Mouse (Mus musculus) kidney, postnatal 0 days (tissue): ENCODE results near the gene Pck1. TPM values are rescaled to one million over a fixed set of nuclear protein-coding genes. Genes with fewer than 3 reads are reported as not detected.

ENCODE experiments used
- ATAC-seq: fragments of 200-750 bp; cut with Nextera tagmentation; replicated peaks from 2 replicates; pipeline ENCODE4 v1.8.0; 2017; ENCODE audit warnings: low read depth, moderate number of reproducible peaks, moderate TSS enrichment, moderate library complexity; ENCODE audit not compliant: low FRiP score
- DNase-seq: peaks from one replicate; pipeline ENCODE4 v3.0.0-alpha.2; 2016; ENCODE audit warnings: low spot score
- H3K27ac ChIP-seq: fragments of 300-500 bp; sonication (generic); 2 replicates; pipeline ENCODE4 v1.5.1; 2014; ENCODE audit warnings: mild to moderate bottlenecking
- H3K27me3 ChIP-seq: fragments of 300-500 bp; sonication (generic); 2 replicates; pipeline ENCODE4 v1.6.1; 2014; ENCODE audit warnings: low read length, mixed read lengths; ENCODE audit not compliant: insufficient read depth
- H3K36me3 ChIP-seq: fragments of 300-500 bp; sonication (generic); 2 replicates; pipeline ENCODE4 v1.6.1; 2014; ENCODE audit warnings: low read length, mixed read lengths; ENCODE audit not compliant: insufficient read depth
- H3K4me1 ChIP-seq: fragments of 300-500 bp; sonication (generic); replicated peaks from 2 replicates; pipeline ENCODE4 v1.6.1; 2014; ENCODE audit warnings: antibody characterized with exemption, low read length, mixed read lengths; ENCODE audit not compliant: insufficient read depth
- H3K4me2 ChIP-seq: fragments of 300-500 bp; sonication (generic); 2 replicates; pipeline ENCODE4 v1.6.1; 2014; ENCODE audit warnings: mild to moderate bottlenecking, low read length, moderate library complexity, mixed read lengths
- H3K4me3 ChIP-seq: fragments of 300-500 bp; sonication (generic); replicated peaks from 2 replicates; pipeline ENCODE4 v1.5.1; 2014; ENCODE audit warnings: low read depth, low read length
- H3K9ac ChIP-seq: fragments of 300-500 bp; sonication (generic); 2 replicates; pipeline ENCODE4 v1.6.1; 2014; ENCODE audit warnings: low read depth, low read length
- H3K9me3 ChIP-seq: fragments of 300-500 bp; sonication (generic); replicated peaks from 2 replicates; pipeline ENCODE4 v1.6.1; 2016; ENCODE audit warnings: low read length, inconsistent platforms, mixed read lengths
- CTCF ChIP-seq: IDR thresholded peaks from 2 replicates; pipeline ENCODE4 v1.5.1; 2016; ENCODE audit warnings: antibody characterized with exemption, low read depth, mild to moderate bottlenecking, moderate library complexity
- WGBS: fragments of 180-500 bp; shearing (Covaris S2); extraction: QIAGEN DNeasy Blood & Tissue Kit; methylation state at CpG from one replicate; pipeline ENCODE4 v1.1.7; 2014; 5-methylcytosine and 5-hydroxymethylcytosine counted together
- polyA plus RNA-seq: library from polyadenylated mRNA; unstranded; fragments of >200 nt; fragmentation: Nextera tagmentation; extraction: Ambion mirVana; gene quantifications from 2 replicates; pipeline ENCODE4 v1.2.1, GENCODE M21; 2015

Gene Pck1
- polyA plus RNA-seq, 1 experiment from 2014 or later, result 47.2 TPM

DNA sequence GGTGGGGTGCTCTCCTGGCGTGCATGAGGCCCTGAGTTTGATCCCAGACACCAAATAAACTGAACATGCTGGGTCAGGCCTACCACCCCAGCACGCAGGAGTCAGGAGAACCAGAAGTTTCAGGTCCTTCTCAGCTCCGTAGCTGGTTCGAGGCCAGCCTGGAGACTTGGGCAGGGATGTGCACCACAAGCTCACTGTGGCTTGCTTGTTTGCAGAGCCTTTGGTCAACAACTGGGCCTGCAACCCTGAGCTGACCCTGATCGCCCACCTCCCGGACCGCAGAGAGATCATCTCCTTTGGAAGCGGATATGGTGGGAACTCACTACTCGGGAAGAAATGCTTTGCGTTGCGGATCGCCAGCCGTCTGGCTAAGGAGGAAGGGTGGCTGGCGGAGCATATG, 2.1 kb downstream of the Pck1 start:
- ATAC-seq (no peak), DNase-seq (no peak)
- no peak for TF ChIP-seq CTCF
- Histone ChIP-seq H3K9me3 (no peaks in the 10 kb centered on the region), H3K4me3 (no peak overlapping the region), H3K4me2 (peak overlapping the region; percentile 19; the same call in 1 of the 2 replicates), H3K27ac (no peak overlapping the region), H3K4me1 (0 out of 2 replicates have a peak, but pooled peaks cover 13% of the 10 kb centered on the region), H3K9ac (no peak overlapping the region), H3K27me3 (no peaks in the 10 kb centered on the region), H3K36me3 (no peaks in the 10 kb centered on the region)
- 92% methylated on average over 14 of the region's 14 CpGs for WGBS

DNA sequence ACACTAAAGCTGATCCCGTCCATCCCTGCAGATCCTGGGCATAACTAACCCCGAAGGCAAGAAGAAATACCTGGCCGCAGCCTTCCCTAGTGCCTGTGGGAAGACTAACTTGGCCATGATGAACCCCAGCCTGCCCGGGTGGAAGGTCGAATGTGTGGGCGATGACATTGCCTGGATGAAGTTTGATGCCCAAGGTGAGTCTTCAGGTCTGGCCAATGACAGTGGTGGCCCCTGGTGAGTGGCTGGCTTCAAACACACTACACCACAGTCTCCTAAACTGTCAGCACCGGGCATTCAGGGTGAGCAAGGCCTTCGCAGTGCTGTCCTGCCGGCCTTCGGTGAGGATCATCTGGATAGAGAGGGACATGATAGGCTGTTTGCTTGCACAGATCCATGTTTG, 3.1 kb downstream of the Pck1 start:
- Histone ChIP-seq H3K27me3 (no peaks in the 10 kb centered on the region), H3K4me2 (no peak overlapping the region), H3K36me3 (no peaks in the 10 kb centered on the region), H3K9ac (no peak overlapping the region), H3K27ac (no peak overlapping the region), H3K9me3 (no peaks in the 10 kb centered on the region), H3K4me1 (0 out of 2 replicates have a peak, but pooled peaks cover 13% of the 10 kb centered on the region), H3K4me3 (no peak overlapping the region)
- ATAC-seq, result no peak
- no peak for DNase-seq
- no peak for TF ChIP-seq CTCF
- 95% methylated on average over 10 of the region's 10 CpGs for whole genome bisulfite sequencing

DNA sequence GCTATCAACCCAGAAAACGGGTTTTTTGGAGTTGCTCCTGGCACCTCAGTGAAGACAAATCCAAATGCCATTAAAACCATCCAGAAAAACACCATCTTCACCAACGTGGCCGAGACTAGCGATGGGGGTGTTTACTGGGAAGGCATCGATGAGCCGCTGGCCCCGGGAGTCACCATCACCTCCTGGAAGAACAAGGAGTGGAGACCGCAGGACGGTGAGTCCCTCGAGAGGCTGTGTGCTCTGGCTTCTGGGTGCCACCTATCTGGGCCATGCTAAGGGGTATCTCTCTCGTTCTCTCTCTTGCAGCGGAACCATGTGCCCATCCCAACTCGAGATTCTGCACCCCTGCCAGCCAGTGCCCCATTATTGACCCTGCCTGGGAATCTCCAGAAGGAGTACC, 4.1 kb downstream of the Pck1 start:
- no peak overlapping the region for H3K4me2 ChIP-seq
- no peak overlapping the region for H3K9ac ChIP-seq
- TF ChIP-seq CTCF, result no peak
- H3K27ac ChIP-seq, result 0 out of 2 replicates have a peak overlapping the region, but pooled peaks have one; percentile 19
- H3K4me3 ChIP-seq, result no peak overlapping the region
- H3K27me3 ChIP-seq, result no peaks in the 10 kb centered on the region
- H3K36me3 ChIP-seq, result no peaks in the 10 kb centered on the region
- no peaks in the 10 kb centered on the region for H3K9me3 ChIP-seq
- no peak for DNase-seq
- WGBS, result 84% methylated on average over 13 of the region's 13 CpGs
- ATAC-seq, result no peak
- H3K4me1 ChIP-seq, result 0 out of 2 replicates have a peak, but pooled peaks cover 13% of the 10 kb centered on the region

DNA sequence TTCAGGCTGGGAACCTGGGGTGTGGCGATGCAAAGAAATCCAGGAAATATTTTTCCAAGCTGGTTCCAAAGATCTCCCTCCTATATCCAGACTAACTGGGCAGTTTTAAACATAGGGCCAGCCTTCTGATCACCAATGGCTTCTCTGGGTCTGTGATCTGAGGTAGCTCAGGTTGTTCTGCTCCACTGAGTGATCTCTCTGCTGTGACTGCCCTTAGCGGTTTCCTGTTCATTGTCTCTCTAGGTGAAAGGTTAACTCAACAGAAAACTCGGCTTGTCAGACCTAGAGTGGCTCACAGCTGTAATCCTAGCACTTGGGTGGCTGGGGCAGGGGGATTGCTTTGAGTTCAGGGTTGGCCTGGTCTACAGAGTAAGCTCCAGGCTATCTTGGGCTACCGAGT, 4.5 kb downstream of the Pck1 start:
- TF ChIP-seq CTCF, result no peak
- Histone ChIP-seq H3K36me3 (no peaks in the 10 kb centered on the region), H3K9ac (no peak overlapping the region), H3K9me3 (no peaks in the 10 kb centered on the region), H3K4me2 (no peak overlapping the region), H3K4me3 (no peak overlapping the region), H3K27ac (0 out of 2 replicates have a peak overlapping the region, but pooled peaks have one; percentile 19), H3K4me1 (0 out of 2 replicates have a peak, but pooled peaks cover 13% of the 10 kb centered on the region), H3K27me3 (no peaks in the 10 kb centered on the region)
- ATAC-seq, result no peak
- WGBS, result 33% methylated on average over 4 of the region's 4 CpGs
- DNase-seq, result no peak

DNA sequence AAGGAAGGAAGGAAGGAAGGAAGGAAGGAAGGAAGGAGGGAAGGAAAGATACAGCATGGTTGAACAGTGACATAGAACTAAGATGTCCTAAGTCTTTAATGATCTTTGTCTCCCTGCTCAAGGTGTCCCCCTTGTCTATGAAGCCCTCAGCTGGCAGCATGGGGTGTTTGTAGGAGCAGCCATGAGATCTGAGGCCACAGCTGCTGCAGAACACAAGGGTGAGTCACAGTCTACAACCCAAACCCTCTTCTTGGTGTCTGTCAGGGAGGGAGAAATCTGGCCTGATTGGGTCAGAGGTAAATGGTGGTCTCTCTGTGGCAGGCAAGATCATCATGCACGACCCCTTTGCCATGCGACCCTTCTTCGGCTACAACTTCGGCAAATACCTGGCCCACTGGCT, 5.0 kb downstream of the Pck1 start:
- Histone ChIP-seq H3K9me3 (no peaks in the 10 kb centered on the region), H3K36me3 (no peaks in the 10 kb centered on the region), H3K9ac (no peak overlapping the region), H3K4me2 (no peak overlapping the region), H3K4me1 (0 out of 2 replicates have a peak, but pooled peaks cover 10% of the 10 kb centered on the region), H3K27me3 (no peaks in the 10 kb centered on the region), H3K4me3 (no peak overlapping the region), H3K27ac (no peak overlapping the region)
- no peak for DNase-seq
- TF ChIP-seq CTCF, result no peak
- WGBS, result 87% methylated on average over 4 of the region's 4 CpGs
- ATAC-seq, result no peak

DNA sequence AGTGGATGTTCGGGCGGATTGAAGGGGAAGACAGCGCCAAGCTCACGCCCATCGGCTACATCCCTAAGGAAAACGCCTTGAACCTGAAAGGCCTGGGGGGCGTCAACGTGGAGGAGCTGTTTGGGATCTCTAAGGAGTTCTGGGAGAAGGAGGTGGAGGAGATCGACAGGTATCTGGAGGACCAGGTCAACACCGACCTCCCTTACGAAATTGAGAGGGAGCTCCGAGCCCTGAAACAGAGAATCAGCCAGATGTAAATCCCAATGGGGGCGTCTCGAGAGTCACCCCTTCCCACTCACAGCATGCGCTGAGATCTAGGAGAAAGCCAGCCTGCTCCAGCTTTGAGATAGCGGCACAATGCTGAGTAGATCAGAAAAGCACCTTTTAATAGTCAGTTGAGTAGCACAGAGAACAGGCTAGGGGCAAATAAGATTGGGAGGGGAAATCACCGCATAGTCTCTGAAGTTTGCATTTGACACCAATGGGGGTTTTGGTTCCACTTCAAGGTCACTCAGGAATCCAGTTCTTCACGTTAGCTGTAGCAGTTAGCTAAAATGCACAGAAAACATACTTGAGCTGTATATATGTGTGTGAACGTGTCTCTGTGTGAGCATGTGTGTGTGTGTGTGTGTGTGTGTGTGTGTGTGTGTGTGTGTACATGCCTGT, 5.7 kb downstream of the Pck1 start:
- no peak overlapping the region for H3K9ac ChIP-seq
- TF ChIP-seq CTCF, result no peak
- ATAC-seq, result no peak
- 0 out of 2 replicates have a peak, but pooled peaks cover 5% of the 10 kb centered on the region for H3K4me1 ChIP-seq
- no peak for DNase-seq
- H3K27me3 ChIP-seq, result no peaks in the 10 kb centered on the region
- H3K9me3 ChIP-seq, result no peaks in the 10 kb centered on the region
- no peak overlapping the region for H3K4me3 ChIP-seq
- no peaks in the 10 kb centered on the region for H3K36me3 ChIP-seq
- H3K27ac ChIP-seq, result no peak overlapping the region
- WGBS, result 81% methylated on average over 19 of the region's 19 CpGs
- H3K4me2 ChIP-seq, result no peak overlapping the region
